Mouse (Mus musculus): ENCODE data around the gene Tmem256. TPM values are rescaled to one million over a fixed set of nuclear protein-coding genes. Genes with fewer than 3 reads are reported as not detected.
A peak's percentile ranks its signal among the peaks of the same experiment; 100 is the strongest.

The Tmem256 gene
- total and polyA plus RNA-seq, 3 experiments = 202 to 513 (median 434) TPM

GRCm38 (mm10) chr11:69802648-69803105 is 35.6 kb upstream of the Tmem256 start:
- 0 out of 2 replicates have a peak, but pooled peaks have one; percentile 49 for ATAC-seq (ENCODE audit: extremely low read depth, insufficient number of reproducible peaks, low FRiP score, poor library complexity, severe bottlenecking)
- DNase-seq (ENCODE audit: low spot score) = peak; percentile 78
- peaks cover 83% of the 10 kb centered on the region for H3K27me3 ChIP-seq (ENCODE audit: insufficient read depth, low read length)
- no peak for TF ChIP-seq POLR2AphosphoS5 (IDR thresholded peaks at IDR 0.05; ENCODE audit: insufficient replicate concordance, low read depth, low read length)
- no peak for TF ChIP-seq CTCF (IDR thresholded peaks at IDR 0.05; ENCODE audit: low read depth, low read length)
- no peak for TF ChIP-seq GATA1 (IDR thresholded peaks at IDR 0.05; ENCODE audit: borderline replicate concordance, low read length)
- no peak for TF ChIP-seq GATA2 (IDR thresholded peaks at IDR 0.05; ENCODE audit: borderline replicate concordance, low read depth, low read length)
- no peak for TF ChIP-seq TAL1 (conservative IDR thresholded peaks at IDR 0.05; ENCODE audit: low read depth, low read length)
- H3K9me3 ChIP-seq (replicated peaks) = no peaks in the 10 kb centered on the region
- peaks cover 8% of the 10 kb centered on the region for H3K36me3 ChIP-seq (replicated peaks)
- H3K4me3 ChIP-seq (ENCODE audit: low read depth, low read length) = peak overlapping the region; percentile 70
- H3K4me1 ChIP-seq (ENCODE audit: insufficient read depth, low read depth, low read length) = peaks cover 55% of the 10 kb centered on the region

DNA sequence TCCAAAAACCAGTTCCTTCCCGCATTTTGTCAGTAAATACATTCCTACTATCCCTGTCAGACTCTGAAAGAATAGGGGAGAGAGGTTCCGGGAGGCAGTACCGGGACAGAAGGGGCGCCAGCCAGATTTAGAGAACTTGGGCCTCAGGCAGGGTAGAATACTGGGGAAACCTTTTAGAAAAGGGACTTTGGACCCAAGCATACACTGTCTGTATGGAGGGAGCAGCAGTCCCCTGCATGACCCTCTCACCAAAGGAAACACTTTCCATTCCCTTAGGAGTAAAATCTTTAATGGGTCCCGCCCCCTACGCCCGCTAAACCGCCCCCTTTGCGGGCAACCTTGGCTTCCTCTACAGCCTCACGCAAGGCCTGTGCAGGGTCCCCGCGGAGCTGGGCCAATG is 35.0 kb upstream of the Tmem256 start:
- no peak for ATAC-seq (ENCODE audit: extremely low read depth, insufficient number of reproducible peaks, low FRiP score, poor library complexity, severe bottlenecking)
- H3K36me3 ChIP-seq (replicated peaks) = peaks cover 2% of the 10 kb centered on the region
- no peak for DNase-seq (ENCODE audit: low spot score)
- peaks cover 81% of the 10 kb centered on the region for H3K27me3 ChIP-seq (ENCODE audit: insufficient read depth, low read length)
- peak overlapping the region; percentile 70; the same call in 1 of the 2 replicates for H3K4me3 ChIP-seq (ENCODE audit: low read depth, low read length)
- TF ChIP-seq POLR2AphosphoS5 (IDR thresholded peaks at IDR 0.05; ENCODE audit: insufficient replicate concordance, low read depth, low read length) (no peak), GATA1 (IDR thresholded peaks at IDR 0.05; ENCODE audit: borderline replicate concordance, low read length) (no peak), GATA2 (IDR thresholded peaks at IDR 0.05; ENCODE audit: borderline replicate concordance, low read depth, low read length) (no peak), TAL1 (conservative IDR thresholded peaks at IDR 0.05; ENCODE audit: low read depth, low read length) (no peak), CTCF (IDR thresholded peaks at IDR 0.05; ENCODE audit: low read depth, low read length) (no peak)
- H3K9me3 ChIP-seq (replicated peaks) = no peaks in the 10 kb centered on the region
- H3K4me1 ChIP-seq (ENCODE audit: insufficient read depth, low read depth, low read length) = peaks cover 55% of the 10 kb centered on the region

DNA sequence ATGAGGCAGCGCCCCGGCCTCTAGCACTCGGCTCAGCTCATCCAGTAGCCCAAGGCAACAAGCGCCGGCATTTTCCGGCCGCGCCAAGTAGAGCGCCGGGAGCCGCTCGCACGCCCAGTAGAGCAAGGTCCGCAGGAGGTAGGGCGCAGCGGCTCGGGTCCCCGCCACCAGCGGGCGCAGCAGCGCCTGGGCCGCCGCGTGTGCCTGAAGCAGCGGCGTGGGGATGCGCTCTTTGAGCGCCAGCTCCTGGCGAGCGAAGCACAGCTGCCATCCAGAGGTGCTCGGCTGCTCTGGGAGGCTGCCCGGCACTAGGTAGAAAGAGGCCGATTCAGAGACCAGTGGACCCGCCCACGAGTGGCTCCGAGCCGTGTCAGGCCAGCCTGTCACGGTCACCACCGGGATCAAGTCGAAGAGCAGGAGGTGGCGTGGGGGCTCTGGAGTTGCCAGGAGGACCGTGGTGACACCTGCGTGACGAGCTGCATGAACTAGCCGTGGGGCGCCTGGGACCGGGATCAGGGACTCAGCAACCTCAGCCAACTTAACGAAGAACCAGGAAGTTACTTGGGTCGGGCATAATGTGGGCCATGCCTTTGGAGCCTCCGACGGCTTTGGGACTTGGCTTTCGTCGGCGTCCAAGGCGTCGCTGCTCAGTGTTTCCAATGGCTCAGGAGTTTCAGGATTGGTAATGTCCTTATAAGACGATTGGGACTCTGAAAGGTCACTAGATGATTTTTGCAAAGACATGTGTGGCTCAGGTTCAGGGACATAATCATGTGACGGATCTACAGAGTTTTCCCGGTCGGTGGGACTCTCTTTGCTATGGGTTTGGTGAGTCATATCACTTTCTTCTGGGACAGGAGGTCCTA is 34.3 kb upstream of the Tmem256 start:
- Histone ChIP-seq H3K4me3 (ENCODE audit: low read depth, low read length) (peak overlapping the region; percentile 70; the same call in 1 of the 2 replicates), H3K36me3 (replicated peaks) (no peaks in the 10 kb centered on the region), H3K4me1 (ENCODE audit: insufficient read depth, low read depth, low read length) (peaks cover 52% of the 10 kb centered on the region), H3K9me3 (replicated peaks) (no peaks in the 10 kb centered on the region), H3K27me3 (ENCODE audit: insufficient read depth, low read length) (peaks cover 78% of the 10 kb centered on the region)
- TF ChIP-seq POLR2AphosphoS5 (IDR thresholded peaks at IDR 0.05; ENCODE audit: insufficient replicate concordance, low read depth, low read length) = no peak
- ATAC-seq (ENCODE audit: extremely low read depth, insufficient number of reproducible peaks, low FRiP score, poor library complexity, severe bottlenecking) (no peak), DNase-seq (ENCODE audit: low spot score) (peak; percentile 85)

DNA sequence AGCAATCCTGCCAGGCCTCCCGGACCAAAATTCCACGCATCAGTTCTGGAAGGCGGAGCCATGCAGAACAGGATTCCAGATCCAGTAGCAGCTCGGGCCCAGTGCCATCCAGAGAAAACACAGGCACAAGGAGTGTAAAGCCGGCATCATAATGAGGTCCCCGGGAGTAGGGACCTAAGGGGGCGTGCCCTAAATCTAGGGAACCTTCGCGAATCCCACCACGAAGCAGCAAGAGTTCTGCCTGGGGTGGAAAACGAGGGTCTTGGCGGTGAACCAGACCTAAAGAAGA is 33.7 kb upstream of the Tmem256 start:
- Histone ChIP-seq H3K27me3 (ENCODE audit: insufficient read depth, low read length) (peaks cover 72% of the 10 kb centered on the region), H3K36me3 (replicated peaks) (no peaks in the 10 kb centered on the region), H3K4me1 (ENCODE audit: insufficient read depth, low read depth, low read length) (peaks cover 46% of the 10 kb centered on the region), H3K9me3 (replicated peaks) (no peaks in the 10 kb centered on the region), H3K4me3 (ENCODE audit: low read depth, low read length) (no peak overlapping the region)
- TF ChIP-seq TAL1 (conservative IDR thresholded peaks at IDR 0.05; ENCODE audit: low read depth, low read length) (no peak), GATA1 (IDR thresholded peaks at IDR 0.05; ENCODE audit: borderline replicate concordance, low read length) (no peak), POLR2AphosphoS5 (IDR thresholded peaks at IDR 0.05; ENCODE audit: insufficient replicate concordance, low read depth, low read length) (no peak), GATA2 (IDR thresholded peaks at IDR 0.05; ENCODE audit: borderline replicate concordance, low read depth, low read length) (no peak), CTCF (IDR thresholded peaks at IDR 0.05; ENCODE audit: low read depth, low read length) (no peak)
- DNase-seq (ENCODE audit: low spot score) (no peak), ATAC-seq (ENCODE audit: extremely low read depth, insufficient number of reproducible peaks, low FRiP score, poor library complexity, severe bottlenecking) (no peak)

- DNase-seq (ENCODE audit: low spot score) = no peak
- TF ChIP-seq GATA1 (IDR thresholded peaks at IDR 0.05; ENCODE audit: borderline replicate concordance, low read length) (no peak), POLR2AphosphoS5 (IDR thresholded peaks at IDR 0.05; ENCODE audit: insufficient replicate concordance, low read depth, low read length) (no peak), TAL1 (conservative IDR thresholded peaks at IDR 0.05; ENCODE audit: low read depth, low read length) (no peak), CTCF (IDR thresholded peaks at IDR 0.05; ENCODE audit: low read depth, low read length) (no peak), GATA2 (IDR thresholded peaks at IDR 0.05; ENCODE audit: borderline replicate concordance, low read depth, low read length) (no peak)
- H3K4me3 ChIP-seq (ENCODE audit: low read depth, low read length) = no peak within 1 kb of the TSS
- H3K4me1 ChIP-seq (ENCODE audit: insufficient read depth, low read depth, low read length) = peaks cover 40% of the 10 kb centered on the region
- H3K36me3 ChIP-seq (replicated peaks) = no peaks in the 10 kb centered on the region
- H3K9me3 ChIP-seq (replicated peaks) = no peaks in the 10 kb centered on the region
- no peak for ATAC-seq (ENCODE audit: extremely low read depth, insufficient number of reproducible peaks, low FRiP score, poor library complexity, severe bottlenecking)
- peaks cover 69% of the 10 kb centered on the region for H3K27me3 ChIP-seq (ENCODE audit: insufficient read depth, low read length)
These were observed 33.1 kb upstream of the Tmem256 start, which contains the start of gene Tmem102 for GRCm38 (mm10) chr11:69804972-69805909. Tmem102 (minus strand) TSS chr11:69805624.

DNA sequence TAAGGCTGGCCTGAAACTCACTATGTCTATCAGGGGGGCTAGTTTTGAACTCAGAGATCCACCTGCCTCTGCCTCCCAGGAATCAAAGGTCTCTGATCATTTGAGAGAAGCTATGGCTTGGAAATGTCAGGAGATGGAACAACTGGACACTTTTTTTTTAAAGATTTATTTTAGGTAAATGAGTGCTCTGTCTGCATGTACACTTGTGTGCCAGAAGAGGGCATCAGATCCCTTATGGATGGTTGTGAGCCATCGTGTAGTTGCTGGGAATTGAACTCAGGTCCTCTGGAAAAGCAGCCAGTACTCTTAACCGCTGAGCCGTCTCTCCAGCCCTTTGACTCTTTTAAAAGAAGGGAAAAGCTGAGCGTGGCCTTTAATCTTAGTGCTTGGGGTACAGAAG is 31.9 kb upstream of the Tmem256 start:
- no peak overlapping the region for H3K4me3 ChIP-seq (ENCODE audit: low read depth, low read length)
- DNase-seq (ENCODE audit: low spot score) = no peak
- H3K4me1 ChIP-seq (ENCODE audit: insufficient read depth, low read depth, low read length) = peaks cover 28% of the 10 kb centered on the region
- H3K36me3 ChIP-seq (replicated peaks) = no peaks in the 10 kb centered on the region
- ATAC-seq (ENCODE audit: extremely low read depth, insufficient number of reproducible peaks, low FRiP score, poor library complexity, severe bottlenecking) = no peak
- TF ChIP-seq CTCF (IDR thresholded peaks at IDR 0.05; ENCODE audit: low read depth, low read length) = no peak
- no peak for TF ChIP-seq TAL1 (conservative IDR thresholded peaks at IDR 0.05; ENCODE audit: low read depth, low read length)
- no peak for TF ChIP-seq GATA1 (IDR thresholded peaks at IDR 0.05; ENCODE audit: borderline replicate concordance, low read length)
- no peak for TF ChIP-seq POLR2AphosphoS5 (IDR thresholded peaks at IDR 0.05; ENCODE audit: insufficient replicate concordance, low read depth, low read length)
- TF ChIP-seq GATA2 (IDR thresholded peaks at IDR 0.05; ENCODE audit: borderline replicate concordance, low read depth, low read length) = no peak
- no peaks in the 10 kb centered on the region for H3K9me3 ChIP-seq (replicated peaks)
- H3K27me3 ChIP-seq (ENCODE audit: insufficient read depth, low read length) = peaks cover 68% of the 10 kb centered on the region
